Mouse (Mus musculus) adrenal gland, postnatal 4 days (tissue): ENCODE data around the gene Zp1. TPM values are rescaled to one million over a fixed set of nuclear protein-coding genes. Genes with fewer than 3 reads are reported as not detected.

Experiments
- DNase-seq, 2 experiments: peaks; one replicate each; pipeline ENCODE4 v3.0.0; 2021 to 2022; ENCODE audit warnings: low spot score in 2 of 2, mixed read lengths in 2 of 2
- total RNA-seq, 2 experiments: library from RNA; stranded (reverse); gene quantifications; 2 replicates each; pipeline ENCODE4 v1.2.3; 2021

Zp1 gene
- total RNA-seq, 2 experiments from 2014 or later, result not detected

- DNase-seq, result no peak
Measured at GRCm38 (mm10) chr19:10924220-10924619, 3.8 kb upstream of the Zp1 start.

GRCm38 (mm10) chr19:10921058-10921457 is 626 bp upstream of the Zp1 start:
- DNase-seq, result no peak

- no peak for DNase-seq
Measured at GRCm38 (mm10) chr19:10918321-10918991, 2.0 kb downstream of the Zp1 start.

- no peak for DNase-seq
Measured at GRCm38 (mm10) chr19:10916506-10916905, 3.9 kb downstream of the Zp1 start.

GRCm38 (mm10) chr19:10914870-10915269 is 5.6 kb downstream of the Zp1 start:
- DNase-seq, result no peak

GRCm38 (mm10) chr19:10914291-10914690 is 6.1 kb downstream of the Zp1 start:
- no peak for DNase-seq

GRCm38 (mm10) chr19:10909087-10909721 is 11.2 kb downstream of the Zp1 start:
- DNase-seq, result no peak

GRCm38 (mm10) chr19:10907891-10908290 is 12.5 kb downstream of the Zp1 start:
- DNase-seq, result no peak

GRCm38 (mm10) chr19:10905728-10906000 is 14.8 kb downstream of the Zp1 start:
- DNase-seq, result no peak

GRCm38 (mm10) chr19:10904927-10905727 is 15.3 kb downstream of the Zp1 start:
- peak in 1 of 2 experiments; percentile 53 for DNase-seq

GRCm38 (mm10) chr19:10904512-10904911 is 15.9 kb downstream of the Zp1 start:
- DNase-seq, result no peak

- no peak for DNase-seq
Measured at GRCm38 (mm10) chr19:10901046-10901445, 19.4 kb downstream of the Zp1 start.

- DNase-seq, result no peak
Measured at GRCm38 (mm10) chr19:10900315-10900714, 20.1 kb downstream of the Zp1 start.

- no peak for DNase-seq
Measured at GRCm38 (mm10) chr19:10897491-10897890, 22.9 kb downstream of the Zp1 start.

GRCm38 (mm10) chr19:10896849-10897248 is 23.6 kb downstream of the Zp1 start:
- no peak for DNase-seq

GRCm38 (mm10) chr19:10895708-10896107 is 24.7 kb downstream of the Zp1 start:
- no peak for DNase-seq

GRCm38 (mm10) chr19:10895016-10895528 is 25.4 kb downstream of the Zp1 start, which contains the start of gene Prpf19:
Gene Prpf19, plus strand, starts transcription at chr19:10895231.
- DNase-seq, result peak; percentile 91 to 93

GRCm38 (mm10) chr19:10892201-10892600 is 28.2 kb downstream of the Zp1 start:
- DNase-seq, result no peak

- peak; percentile 78 to 88 for DNase-seq
Measured at GRCm38 (mm10) chr19:10881426-10882154, 38.8 kb downstream of the Zp1 start, which contains the start of gene Tmem109. Gene Tmem109, minus strand, starts transcription at chr19:10882001.

GRCm38 (mm10) chr19:10880975-10881425 is 39.4 kb downstream of the Zp1 start:
- no peak for DNase-seq
